Mouse (Mus musculus): ENCODE measurements around the gene Kctd10.
A peak's percentile ranks its signal among the peaks of the same experiment; 100 is the strongest.

Kctd10 gene

GRCm38 (mm10) chr5:114380209-114381012 is at the start of gene Kctd10, which contains the start of gene Ube3b:
Gene Kctd10, minus strand, starts transcription at chr5:114380508.
Gene Ube3b, plus strand, starts transcription at chr5:114380607.
- peak; percentile 85 for DNase-seq (ENCODE audit: low spot score in 2 of 2)

GRCm38 (mm10) chr5:114429781-114430180 is 49.5 kb upstream of the Kctd10 start:
- DNase-seq (ENCODE audit: low spot score in 2 of 2), result no peak

- DNase-seq (ENCODE audit: low spot score in 2 of 2), result no peak
These were observed 48.3 kb upstream of the Kctd10 start for GRCm38 (mm10) chr5:114428621-114429020.

- no peak for DNase-seq (ENCODE audit: low spot score in 2 of 2)
These were observed 46.4 kb upstream of the Kctd10 start for GRCm38 (mm10) chr5:114426732-114427131.

- no peak for DNase-seq (ENCODE audit: low spot score in 2 of 2)
These were observed 43.7 kb upstream of the Kctd10 start for GRCm38 (mm10) chr5:114423961-114424360.

- DNase-seq (ENCODE audit: low spot score in 2 of 2), result no peak
These were observed 42.3 kb upstream of the Kctd10 start for GRCm38 (mm10) chr5:114422591-114422990.

GRCm38 (mm10) chr5:114421561-114422298 is 41.4 kb upstream of the Kctd10 start:
- DNase-seq (ENCODE audit: low spot score in 2 of 2), result no peak

GRCm38 (mm10) chr5:114418541-114418940 is 38.2 kb upstream of the Kctd10 start:
- DNase-seq (ENCODE audit: low spot score in 2 of 2), result no peak

- DNase-seq (ENCODE audit: low spot score in 2 of 2), result no peak
These were observed 36.5 kb upstream of the Kctd10 start for GRCm38 (mm10) chr5:114416855-114417254.

- no peak for DNase-seq (ENCODE audit: low spot score in 2 of 2)
These were observed 35.3 kb upstream of the Kctd10 start for GRCm38 (mm10) chr5:114415606-114416005.

GRCm38 (mm10) chr5:114413067-114413735 is 32.9 kb upstream of the Kctd10 start:
- DNase-seq (ENCODE audit: low spot score in 2 of 2), result no peak

GRCm38 (mm10) chr5:114412361-114412998 is 32.2 kb upstream of the Kctd10 start:
- no peak for DNase-seq (ENCODE audit: low spot score in 2 of 2)

- no peak for DNase-seq (ENCODE audit: low spot score in 2 of 2)
These were observed 30.1 kb upstream of the Kctd10 start for GRCm38 (mm10) chr5:114410429-114410828.

GRCm38 (mm10) chr5:114408846-114409245 is 28.5 kb upstream of the Kctd10 start:
- no peak for DNase-seq (ENCODE audit: low spot score in 2 of 2)

GRCm38 (mm10) chr5:114407810-114408209 is 27.5 kb upstream of the Kctd10 start:
- no peak for DNase-seq (ENCODE audit: low spot score in 2 of 2)

- DNase-seq (ENCODE audit: low spot score in 2 of 2), result no peak
These were observed 27.0 kb upstream of the Kctd10 start for GRCm38 (mm10) chr5:114407269-114407668.

- DNase-seq (ENCODE audit: low spot score in 2 of 2), result no peak
These were observed 26.3 kb upstream of the Kctd10 start for GRCm38 (mm10) chr5:114406592-114406991.

- no peak for DNase-seq (ENCODE audit: low spot score in 2 of 2)
These were observed 12.9 kb upstream of the Kctd10 start for GRCm38 (mm10) chr5:114393169-114393568.

- DNase-seq (ENCODE audit: low spot score in 2 of 2), result no peak
These were observed 4.1 kb upstream of the Kctd10 start for GRCm38 (mm10) chr5:114384448-114384847.

- DNase-seq (ENCODE audit: low spot score in 2 of 2), result peak in 1 of 2 experiments; percentile 64
These were observed 3.0 kb upstream of the Kctd10 start for GRCm38 (mm10) chr5:114383184-114383904.

GRCm38 (mm10) chr5:114381013-114381351 is 674 bp upstream of the Kctd10 start:
- no peak for DNase-seq (ENCODE audit: low spot score in 2 of 2)
